Mouse (Mus musculus) testis, adult 2 months (tissue): ENCODE data around the gene Ube2e1. TPM values are rescaled to one million over a fixed set of nuclear protein-coding genes. Genes with fewer than 3 reads are reported as not detected.

Experiments used
- H3K27ac ChIP-seq: fragments of 200-500 bp; 2 replicates; pipeline ENCODE4 v1.5.1; 2012; ENCODE audit warnings: low read depth, low read length; ENCODE audit not compliant: control insufficient read depth, insufficient read depth
- H3K27me3 ChIP-seq: fragments of 200-500 bp; 2 replicates; pipeline ENCODE4 v1.6.1; 2012; ENCODE audit warnings: mild to moderate bottlenecking, low read length, moderate library complexity; ENCODE audit not compliant: control insufficient read depth, insufficient read depth
- H3K36me3 ChIP-seq: fragments of 200-500 bp; 2 replicates; pipeline ENCODE4 v1.6.1; 2012; ENCODE audit warnings: mild to moderate bottlenecking, low read length; ENCODE audit not compliant: control insufficient read depth, insufficient read depth
- H3K4me1 ChIP-seq: fragments of 200-500 bp; 2 replicates; pipeline ENCODE4 v1.6.1; 2012; ENCODE audit warnings: low read length; ENCODE audit not compliant: control insufficient read depth, insufficient read depth
- H3K4me3 ChIP-seq: fragments of 200-500 bp; 2 replicates; pipeline ENCODE4 v1.5.1; 2012; ENCODE audit warnings: low read depth, mild to moderate bottlenecking, low read length, moderate library complexity, mixed read lengths; ENCODE audit not compliant: control insufficient read depth
- CTCF ChIP-seq: fragments of 200-500 bp; IDR thresholded peaks from 2 replicates; pipeline ENCODE4 v1.5.1; 2012; ENCODE audit warnings: low read depth, mild to moderate bottlenecking, inconsistent platforms, low read length, moderate library complexity; ENCODE audit not compliant: control insufficient read depth, insufficient read depth, insufficient replicate concordance
- POLR2A ChIP-seq: fragments of 200-500 bp; IDR thresholded peaks from 2 replicates; pipeline ENCODE4 v1.6.1; 2012; ENCODE audit warnings: low read depth, mild to moderate bottlenecking, inconsistent platforms, low read length, moderate library complexity; ENCODE audit not compliant: control insufficient read depth
- polyA plus RNA-seq: library from polyadenylated mRNA; depleted of rRNA; stranded (reverse); fragments of >200 nt; gene quantifications from 2 replicates; pipeline ENCODE4 v1.2.3, GENCODE M21; 2012

The Ube2e1 gene
- polyA plus RNA-seq, 1 experiment = 27.3 TPM

DNA sequence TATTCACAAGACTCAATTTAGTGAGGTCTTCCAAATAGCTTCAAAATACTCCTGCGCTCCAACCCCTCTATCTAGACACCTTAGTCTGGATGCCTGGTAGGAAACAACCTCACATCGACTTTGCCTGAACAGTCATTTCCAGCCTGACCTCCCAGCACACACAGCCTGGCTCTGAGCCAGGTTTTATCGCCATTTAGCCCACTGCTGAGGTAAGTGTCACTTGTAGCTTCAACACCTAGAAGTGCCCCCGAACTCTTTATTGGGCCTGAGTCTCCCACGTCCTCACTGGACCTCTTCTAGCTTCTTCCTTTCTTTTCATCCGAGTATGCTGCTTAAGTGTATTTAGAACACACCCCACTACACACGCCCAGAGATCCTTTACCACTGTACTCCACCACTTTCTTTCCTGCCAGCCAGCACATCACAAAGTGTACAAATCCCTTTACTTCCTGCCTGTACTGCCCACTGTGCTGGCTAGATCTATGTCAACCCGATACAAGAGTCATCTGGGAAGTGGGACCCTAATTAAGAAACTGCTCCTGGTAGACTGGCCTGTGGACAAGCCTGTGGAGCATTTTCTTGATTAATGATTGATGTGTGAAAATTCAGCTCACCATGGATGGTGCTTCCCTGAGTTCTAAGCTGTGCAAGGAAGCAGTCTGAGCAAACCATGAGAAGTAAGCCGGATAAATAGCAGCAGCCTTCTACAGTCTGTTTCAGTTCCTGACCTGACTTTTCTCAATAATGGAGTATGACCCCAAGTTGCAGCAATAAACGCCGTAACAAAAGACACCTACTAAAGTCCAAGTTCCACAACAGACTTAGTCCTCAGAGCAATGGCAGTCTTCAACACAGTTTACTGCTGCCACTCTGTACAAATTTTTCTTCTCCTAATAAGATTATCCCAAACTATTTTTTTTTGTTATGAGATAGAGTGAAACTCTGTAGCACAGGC is 13.9 kb downstream of the Ube2e1 start:
- H3K27me3 ChIP-seq = no peaks in the 10 kb centered on the region
- TF ChIP-seq POLR2A = no peak
- no peak for TF ChIP-seq CTCF
- H3K36me3 ChIP-seq = no peaks in the 10 kb centered on the region
- no peak overlapping the region for H3K4me3 ChIP-seq
- H3K27ac ChIP-seq = no peak overlapping the region
- no peaks in the 10 kb centered on the region for H3K4me1 ChIP-seq

DNA sequence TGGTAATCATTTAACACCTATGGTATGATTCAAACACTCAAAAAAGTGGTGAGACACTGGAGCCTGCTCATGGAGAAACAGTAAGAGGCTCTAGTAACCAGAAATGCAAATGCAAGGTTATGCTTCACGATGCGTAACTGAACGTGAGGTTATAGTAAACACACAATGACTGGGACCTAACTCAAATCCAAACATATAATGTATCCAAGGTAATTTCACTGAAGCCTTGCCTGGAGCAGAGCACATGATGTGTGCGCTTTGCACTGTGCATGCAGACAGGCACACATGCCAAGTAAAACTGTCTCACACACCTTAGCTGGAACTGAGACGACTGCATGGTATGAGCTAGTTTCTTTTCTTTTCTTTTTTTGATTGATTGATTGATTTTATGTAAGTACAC is 27.5 kb downstream of the Ube2e1 start:
- no peaks in the 10 kb centered on the region for H3K27me3 ChIP-seq
- no peak for TF ChIP-seq CTCF
- TF ChIP-seq POLR2A = no peak
- no peaks in the 10 kb centered on the region for H3K4me1 ChIP-seq
- no peak overlapping the region for H3K27ac ChIP-seq
- no peak overlapping the region for H3K4me3 ChIP-seq
- no peaks in the 10 kb centered on the region for H3K36me3 ChIP-seq

GRCm38 (mm10) chr14:18303262-18303661 is 28.4 kb downstream of the Ube2e1 start:
- Histone ChIP-seq H3K4me3 (no peak overlapping the region), H3K36me3 (no peaks in the 10 kb centered on the region), H3K27ac (no peak overlapping the region), H3K4me1 (no peaks in the 10 kb centered on the region), H3K27me3 (no peaks in the 10 kb centered on the region)
- TF ChIP-seq POLR2A = no peak

- no peak overlapping the region for H3K4me3 ChIP-seq
- H3K27ac ChIP-seq = no peak overlapping the region
- H3K27me3 ChIP-seq = no peaks in the 10 kb centered on the region
- H3K4me1 ChIP-seq = no peaks in the 10 kb centered on the region
- TF ChIP-seq CTCF (no peak), POLR2A (no peak)
- no peaks in the 10 kb centered on the region for H3K36me3 ChIP-seq
These were observed 28.9 kb downstream of the Ube2e1 start for GRCm38 (mm10) chr14:18302750-18303149.

DNA sequence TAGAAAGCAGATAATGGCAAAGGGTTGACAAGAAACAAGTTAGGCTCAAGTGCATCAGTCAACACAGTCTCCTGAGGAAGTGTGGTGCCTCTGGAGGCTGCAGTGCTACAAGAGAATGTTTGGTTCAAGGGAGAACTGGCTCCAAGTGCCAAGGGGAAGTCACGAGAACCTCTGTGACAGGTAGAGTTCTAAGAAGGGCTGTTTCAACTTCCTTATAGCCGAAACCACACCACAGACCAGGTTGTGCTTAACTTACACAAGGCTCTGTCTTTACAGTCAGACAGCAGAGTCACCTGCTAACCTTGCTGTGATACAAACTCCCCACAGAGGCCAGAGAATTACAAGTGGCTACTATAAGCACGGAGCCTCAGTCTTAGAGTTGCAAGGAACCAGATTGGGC is 30.1 kb downstream of the Ube2e1 start:
- no peaks in the 10 kb centered on the region for H3K36me3 ChIP-seq
- no peaks in the 10 kb centered on the region for H3K4me1 ChIP-seq
- no peaks in the 10 kb centered on the region for H3K27me3 ChIP-seq
- H3K4me3 ChIP-seq = no peak overlapping the region
- no peak overlapping the region for H3K27ac ChIP-seq
- no peak for TF ChIP-seq CTCF
- TF ChIP-seq POLR2A = no peak

GRCm38 (mm10) chr14:18300676-18301075 is 31.0 kb downstream of the Ube2e1 start:
- TF ChIP-seq CTCF (no peak), POLR2A (no peak)
- no peaks in the 10 kb centered on the region for H3K36me3 ChIP-seq
- no peaks in the 10 kb centered on the region for H3K27me3 ChIP-seq
- H3K4me3 ChIP-seq = no peak overlapping the region
- H3K4me1 ChIP-seq = no peaks in the 10 kb centered on the region
- H3K27ac ChIP-seq = no peak overlapping the region

DNA sequence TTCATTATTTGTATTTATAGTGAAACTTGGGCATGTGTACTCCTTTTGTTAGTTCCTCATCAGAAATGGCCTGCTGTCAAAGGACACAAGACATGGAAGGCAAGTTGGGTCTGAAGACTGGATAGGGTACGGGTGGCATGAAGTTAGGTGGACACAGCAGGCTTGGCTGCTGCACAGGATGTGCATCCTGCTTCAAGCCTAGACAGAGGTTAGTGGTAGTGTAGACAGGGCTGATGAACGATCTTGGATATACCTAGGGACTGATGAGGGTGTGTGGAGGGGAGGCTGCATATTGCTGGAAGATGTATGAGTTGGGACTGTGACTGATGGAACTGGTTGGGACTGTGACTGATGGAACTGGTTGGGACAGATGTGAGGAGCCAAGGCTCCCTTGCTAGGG is 32.8 kb downstream of the Ube2e1 start:
- no peak overlapping the region for H3K27ac ChIP-seq
- no peaks in the 10 kb centered on the region for H3K36me3 ChIP-seq
- H3K27me3 ChIP-seq = no peaks in the 10 kb centered on the region
- TF ChIP-seq CTCF (no peak), POLR2A (no peak)
- no peaks in the 10 kb centered on the region for H3K4me1 ChIP-seq
- peak overlapping the region; percentile 31; the same call in 1 of the 2 replicates for H3K4me3 ChIP-seq
